Mouse (Mus musculus): ENCODE measurements around the gene Gm3269. TPM values are rescaled to one million over a fixed set of nuclear protein-coding genes. Genes with fewer than 3 reads are reported as not detected.
"Not testable (repeated sequence)": the region's sequence is repeated elsewhere in the genome, so short reads cannot be mapped to it uniquely, and the experiment has no call there.

The Gm3269 gene
- polyA plus RNA-seq (2014; fragmentation: Nextera tagmentation; extraction: Ambion mirVana) = not detected in 2 replicates

- H3K4me2 ChIP-seq (ENCODE audit: low read depth); H3K36me3 ChIP-seq (ENCODE audit: control insufficient read depth, insufficient read depth, low read length); H3K4me1 ChIP-seq (ENCODE audit: control insufficient read depth, insufficient read depth, low read length); H3K9ac ChIP-seq (ENCODE audit: low read length); H3K27ac ChIP-seq (ENCODE audit: low read depth, low read length); H3K9me3 ChIP-seq (ENCODE audit: control insufficient read depth, low read length); H3K27me3 ChIP-seq (ENCODE audit: control insufficient read depth, insufficient read depth, low read length); ATAC-seq (ENCODE audit: insufficient read depth, low FRiP score, low TSS enrichment); H3K4me3 ChIP-seq (ENCODE audit: low read depth, low read length); DNase-seq (ENCODE audit: low spot score): not testable (repeated sequence)
- WGBS = no CpG with 5 or more reads among the region's 4 CpGs
Measured at GRCm38 (mm10) chr14:4837806-4838205, at the start of gene Gm3269. TSS of gene Gm3269 (plus strand) at chr14:4838106.

- not testable (repeated sequence) for H3K27ac ChIP-seq (ENCODE audit: low read depth, low read length); H3K4me3 ChIP-seq (ENCODE audit: low read depth, low read length); H3K4me1 ChIP-seq (ENCODE audit: control insufficient read depth, insufficient read depth, low read length); H3K9me3 ChIP-seq (ENCODE audit: control insufficient read depth, low read length); DNase-seq (ENCODE audit: low spot score); H3K27me3 ChIP-seq (ENCODE audit: control insufficient read depth, insufficient read depth, low read length); H3K4me2 ChIP-seq (ENCODE audit: low read depth); H3K36me3 ChIP-seq (ENCODE audit: control insufficient read depth, insufficient read depth, low read length); ATAC-seq (ENCODE audit: insufficient read depth, low FRiP score, low TSS enrichment); H3K9ac ChIP-seq (ENCODE audit: low read length)
- 83% methylated on average over 6 of the region's 6 CpGs for WGBS
Measured at GRCm38 (mm10) chr14:4806421-4806820, 31.5 kb upstream of the Gm3269 start.

GRCm38 (mm10) chr14:4821950-4822349 is 16.0 kb upstream of the Gm3269 start:
- not testable (repeated sequence) for H3K27me3 ChIP-seq (ENCODE audit: control insufficient read depth, insufficient read depth, low read length); H3K9ac ChIP-seq (ENCODE audit: low read length); H3K4me2 ChIP-seq (ENCODE audit: low read depth); ATAC-seq (ENCODE audit: insufficient read depth, low FRiP score, low TSS enrichment); H3K4me3 ChIP-seq (ENCODE audit: low read depth, low read length); H3K9me3 ChIP-seq (ENCODE audit: control insufficient read depth, low read length); DNase-seq (ENCODE audit: low spot score); H3K36me3 ChIP-seq (ENCODE audit: control insufficient read depth, insufficient read depth, low read length); H3K27ac ChIP-seq (ENCODE audit: low read depth, low read length); H3K4me1 ChIP-seq (ENCODE audit: control insufficient read depth, insufficient read depth, low read length)
- 76% methylated on average over 4 of the region's 7 CpGs for WGBS

GRCm38 (mm10) chr14:4855299-4855980 is 17.5 kb downstream of the Gm3269 start, which contains the start of gene Gm3264:
TSS of gene Gm3264 (plus strand) at chr14:4855576.
- H3K4me1 ChIP-seq (ENCODE audit: control insufficient read depth, insufficient read depth, low read length); H3K9me3 ChIP-seq (ENCODE audit: control insufficient read depth, low read length); H3K27ac ChIP-seq (ENCODE audit: low read depth, low read length); H3K36me3 ChIP-seq (ENCODE audit: control insufficient read depth, insufficient read depth, low read length); ATAC-seq (ENCODE audit: insufficient read depth, low FRiP score, low TSS enrichment); H3K27me3 ChIP-seq (ENCODE audit: control insufficient read depth, insufficient read depth, low read length); H3K9ac ChIP-seq (ENCODE audit: low read length): not testable (repeated sequence)
- 3% methylated on average over 20 of the region's 59 CpGs for WGBS
- H3K4me2 ChIP-seq (ENCODE audit: low read depth) = peak within 1 kb of the TSS; percentile 33
- peak; percentile 18 for DNase-seq (ENCODE audit: low spot score)
- H3K4me3 ChIP-seq (ENCODE audit: low read depth, low read length) = peak within 1 kb of the TSS; percentile 22

GRCm38 (mm10) chr14:4892116-4892515 is 54.2 kb downstream of the Gm3269 start, which contains the start of gene Gm3278:
TSS of gene Gm3278 (plus strand) at chr14:4892416.
- not testable (repeated sequence) for H3K27me3 ChIP-seq (ENCODE audit: control insufficient read depth, insufficient read depth, low read length); H3K4me1 ChIP-seq (ENCODE audit: control insufficient read depth, insufficient read depth, low read length); H3K9me3 ChIP-seq (ENCODE audit: control insufficient read depth, low read length); H3K4me2 ChIP-seq (ENCODE audit: low read depth); ATAC-seq (ENCODE audit: insufficient read depth, low FRiP score, low TSS enrichment); H3K9ac ChIP-seq (ENCODE audit: low read length); H3K27ac ChIP-seq (ENCODE audit: low read depth, low read length); H3K36me3 ChIP-seq (ENCODE audit: control insufficient read depth, insufficient read depth, low read length); DNase-seq (ENCODE audit: low spot score); H3K4me3 ChIP-seq (ENCODE audit: low read depth, low read length)
- no CpG with 5 or more reads among the region's 3 CpGs for WGBS

Other genes starting within 250 kb of the Gm3269 start
- not detected in 2 replicates for gene Gm8159, start 205.8 kb upstream of the Gm3269 start, polyA plus RNA-seq (2014; fragmentation: Nextera tagmentation; extraction: Ambion mirVana)
- gene Gm3239, start 173.9 kb upstream of the Gm3269 start, polyA plus RNA-seq (2014; fragmentation: Nextera tagmentation; extraction: Ambion mirVana) = 0.41 TPM in 1 of 2 replicates, not detected in the other
- not detected in 2 replicates for gene Gm7876, start 128.9 kb upstream of the Gm3269 start, polyA plus RNA-seq (2014; fragmentation: Nextera tagmentation; extraction: Ambion mirVana)
- gene Gm3252, start 111.3 kb upstream of the Gm3269 start, polyA plus RNA-seq (2014; fragmentation: Nextera tagmentation; extraction: Ambion mirVana) = 0.24 and 0.49 TPM in 2 replicates
- not detected in 2 replicates for gene Gm9602, start 61.8 kb upstream of the Gm3269 start, polyA plus RNA-seq (2014; fragmentation: Nextera tagmentation; extraction: Ambion mirVana)
- gene Gm3264, start 17.5 kb downstream of the Gm3269 start, polyA plus RNA-seq (2014; fragmentation: Nextera tagmentation; extraction: Ambion mirVana) = 1.3 TPM in 1 of 2 replicates, not detected in the other
- gene Gm3278, start 54.3 kb downstream of the Gm3269 start, polyA plus RNA-seq (2014; fragmentation: Nextera tagmentation; extraction: Ambion mirVana) = not detected in 2 replicates
- gene Gm8297, start 145.8 kb downstream of the Gm3269 start, polyA plus RNA-seq (2014; fragmentation: Nextera tagmentation; extraction: Ambion mirVana) = not detected in 2 replicates
- gene Gm3298, start 177.8 kb downstream of the Gm3269 start, polyA plus RNA-seq (2014; fragmentation: Nextera tagmentation; extraction: Ambion mirVana) = not detected in 2 replicates
- gene 4930555G01Rik, start 212.5 kb downstream of the Gm3269 start, polyA plus RNA-seq (2014; fragmentation: Nextera tagmentation; extraction: Ambion mirVana) = not detected in 2 replicates
- gene Gm8281, start 232.9 kb downstream of the Gm3269 start, polyA plus RNA-seq (2014; fragmentation: Nextera tagmentation; extraction: Ambion mirVana) = 3.2 TPM in 2 replicates